Mouse (Mus musculus) left cerebral cortex, adult 2 months (tissue): ENCODE results near the gene Thada. TPM values are rescaled to one million over a fixed set of nuclear protein-coding genes. Genes with fewer than 3 reads are reported as not detected.

ENCODE experiments used
- DNase-seq, 2 experiments: peaks; one replicate each; pipeline ENCODE4 v3.0.0; 2021 to 2022; ENCODE audit warnings: low spot score in 2 of 2, mixed read lengths in 1 of 2; ENCODE audit errors: extremely low spot score in 1 of 2
- H3K27ac ChIP-seq: fragments of 200-600 bp; 2 replicates; pipeline ENCODE4 v1.8.1; 2022
- H3K4me3 ChIP-seq: fragments of 200-600 bp; 2 replicates; pipeline ENCODE4 v1.8.1; 2022
- CTCF ChIP-seq: fragments of 200-600 bp; IDR thresholded peaks from 2 replicates; pipeline ENCODE4 v1.8.1; 2022; ENCODE audit warnings: antibody characterized with exemption, mild to moderate bottlenecking, moderate library complexity
- intact Hi-C: fragments of 180-260 bp; cut with DNase I; formaldehyde crosslinking; loops from one replicate; pipeline ENCODE4 v1.15.1; 2025
- total RNA-seq, 2 experiments: library from RNA; stranded (reverse); gene quantifications; 2 replicates each; pipeline ENCODE4 v1.2.3; 2021

Gene Thada
- total RNA-seq, 2 experiments from 2014 or later = 13.8 to 15.9 TPM

DNA sequence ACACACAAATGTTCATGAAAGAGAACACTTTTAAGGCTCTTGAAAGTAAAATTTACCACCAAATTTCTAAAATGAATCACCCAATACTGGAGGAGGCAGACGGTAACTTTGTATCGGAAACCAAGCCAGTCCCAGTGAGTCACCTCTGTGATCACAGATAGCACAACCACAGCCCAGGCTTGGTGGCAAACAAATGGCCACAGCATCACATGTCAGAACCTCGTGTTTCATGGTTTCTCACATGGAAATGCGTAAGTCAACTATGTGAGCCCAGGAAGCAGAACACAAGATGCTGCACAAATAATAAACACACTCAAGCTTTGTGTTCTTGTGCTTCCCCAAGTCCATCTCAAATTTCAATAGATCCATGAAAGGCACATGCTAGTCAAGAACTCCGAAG lies 133.1 kb downstream of the Thada start:
- Histone ChIP-seq H3K27ac (no peak overlapping the region), H3K4me3 (no peak overlapping the region)
- DNase-seq = no peak
- no peak for TF ChIP-seq CTCF
- intact Hi-C loops = no loop called here

DNA sequence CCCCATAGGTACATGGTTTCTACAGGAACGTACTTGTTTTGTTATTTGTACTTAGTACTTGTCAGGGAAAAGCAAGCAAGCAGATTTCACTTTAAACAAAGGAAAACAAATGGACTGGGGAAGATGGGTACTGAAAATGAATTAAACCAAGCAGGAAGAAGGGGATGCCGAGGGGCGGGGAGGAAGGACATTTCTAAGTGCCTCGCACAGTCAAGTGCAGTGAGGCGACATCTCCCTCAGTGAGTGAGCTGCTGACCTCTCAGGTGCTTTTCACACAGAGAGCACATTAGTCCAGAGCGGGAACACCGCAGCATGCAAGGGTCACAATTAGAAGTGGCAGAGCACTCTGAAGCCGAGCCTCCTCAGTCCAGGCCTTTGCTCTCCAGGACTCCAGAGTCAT lies 135.0 kb downstream of the Thada start:
- Histone ChIP-seq H3K27ac (no peak overlapping the region), H3K4me3 (no peak overlapping the region)
- DNase-seq = no peak
- no peak for TF ChIP-seq CTCF
- intact Hi-C loops = no loop called here

DNA sequence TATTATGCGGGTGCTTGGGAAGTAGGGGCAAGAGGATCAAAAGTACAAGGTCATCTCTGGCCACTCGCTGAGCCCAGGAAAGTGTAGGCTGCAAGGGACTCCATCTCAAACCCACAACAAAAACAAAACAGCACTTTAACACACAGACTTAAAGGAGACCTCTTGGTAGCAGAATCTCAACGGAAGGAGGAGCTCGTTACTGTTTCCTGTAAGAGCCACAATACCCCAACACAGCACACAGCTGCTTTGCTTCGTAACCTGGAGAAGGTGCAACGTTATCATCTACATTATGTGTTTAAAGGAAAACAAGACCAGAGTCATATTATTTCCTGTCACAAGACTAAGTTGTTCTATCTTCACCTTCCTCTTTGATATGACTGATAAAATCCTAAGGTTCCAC lies 135.5 kb downstream of the Thada start:
- no peak for TF ChIP-seq CTCF
- Histone ChIP-seq H3K4me3 (no peak overlapping the region), H3K27ac (no peak overlapping the region)
- intact Hi-C loops = no loop called here
- no peak for DNase-seq

DNA sequence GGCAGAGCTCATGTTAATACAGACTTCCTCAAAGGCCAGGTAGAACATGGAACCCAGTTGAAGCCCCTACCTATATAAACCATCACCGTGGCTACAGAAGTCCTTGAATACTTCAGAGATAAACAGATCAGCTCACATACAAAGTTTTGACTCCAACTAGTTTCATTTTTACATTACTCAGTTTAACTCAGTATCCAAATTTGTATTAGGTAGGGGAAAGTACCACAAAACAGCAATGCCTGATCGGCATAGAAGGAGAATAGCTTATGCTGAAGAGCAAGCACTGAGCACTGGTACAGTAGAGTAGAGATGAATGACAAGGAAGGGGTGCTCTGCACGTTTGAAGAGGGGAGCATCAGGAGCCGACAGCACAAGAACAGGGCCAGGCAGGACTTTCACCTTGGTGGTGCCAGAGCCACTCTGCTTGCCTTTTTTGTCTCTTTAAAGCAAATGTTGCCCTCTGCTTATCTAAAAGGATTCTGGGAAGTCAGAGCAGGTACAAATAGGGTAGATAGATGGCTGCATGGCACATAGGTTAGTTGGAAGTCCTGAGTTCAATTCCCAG lies 136.0 kb downstream of the Thada start:
- Histone ChIP-seq H3K27ac (no peak overlapping the region), H3K4me3 (no peak overlapping the region)
- intact Hi-C loops = no loop called here
- no peak for DNase-seq
- TF ChIP-seq CTCF = no peak

DNA sequence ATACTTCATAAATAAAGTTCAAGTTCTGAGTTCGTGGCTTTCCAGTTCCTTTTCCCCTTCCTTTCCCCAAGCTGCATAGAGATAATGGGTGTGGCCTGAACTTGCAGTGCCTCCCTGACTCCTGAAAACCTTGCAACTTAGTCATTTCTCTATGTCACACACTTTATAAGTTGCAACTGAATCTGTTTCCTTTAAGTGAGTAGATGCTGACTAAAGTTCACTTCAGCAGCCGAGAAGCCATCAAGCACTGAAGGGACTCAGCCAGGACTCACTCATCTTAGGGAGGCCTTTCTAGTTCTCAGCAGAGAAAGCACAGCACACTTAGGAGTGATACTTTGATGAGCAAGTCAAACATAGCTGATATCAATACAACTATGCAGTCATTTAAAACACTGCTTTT lies 137.5 kb downstream of the Thada start:
- H3K27ac ChIP-seq = no peak overlapping the region
- no peak for TF ChIP-seq CTCF
- no peak for DNase-seq
- H3K4me3 ChIP-seq = no peak overlapping the region
- intact Hi-C loops = no loop called here

DNA sequence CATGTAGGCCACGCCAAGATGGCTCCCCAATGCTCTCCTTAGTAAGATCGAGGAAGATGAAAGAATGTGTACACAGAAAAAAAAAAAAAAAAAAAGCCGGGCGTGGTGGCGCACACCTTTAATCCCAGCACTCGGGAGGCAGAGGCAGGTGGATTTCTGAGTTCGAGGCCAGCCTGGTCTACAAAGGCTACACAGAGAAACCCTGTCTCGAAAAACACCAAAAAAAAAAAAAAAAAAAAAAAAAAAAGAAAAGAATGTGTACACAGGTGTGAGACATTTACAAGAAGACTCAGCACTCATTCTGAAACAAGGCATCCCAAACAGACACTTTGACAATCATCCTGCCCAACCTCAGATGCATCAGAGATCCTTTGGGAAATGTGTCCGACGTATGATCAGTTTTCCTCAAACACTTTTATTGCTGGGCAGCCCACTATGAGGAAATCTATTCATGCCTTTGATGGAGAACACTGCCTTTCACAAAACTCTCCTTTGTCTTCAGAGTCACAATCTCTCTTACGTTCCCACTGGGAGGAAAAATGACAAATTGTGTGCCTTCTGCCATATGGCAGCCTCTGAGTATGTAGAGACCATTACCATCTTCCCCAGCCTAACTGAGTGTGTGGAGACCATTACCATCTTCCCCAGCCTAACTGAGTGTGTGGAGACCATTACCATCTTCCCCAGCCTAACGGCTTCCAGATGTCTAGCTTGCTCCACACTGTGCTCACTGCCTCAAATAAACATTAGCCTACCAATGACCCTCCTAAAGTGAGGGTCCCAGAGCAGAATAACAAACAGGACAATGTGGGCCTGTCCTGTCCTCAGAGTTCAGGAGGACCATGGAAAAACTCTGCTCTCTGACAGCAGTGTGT lies 138.7 kb downstream of the Thada start:
- H3K27ac ChIP-seq = no peak overlapping the region
- no peak for DNase-seq
- no peak for TF ChIP-seq CTCF
- intact Hi-C loops = no loop called here
- no peak overlapping the region for H3K4me3 ChIP-seq

DNA sequence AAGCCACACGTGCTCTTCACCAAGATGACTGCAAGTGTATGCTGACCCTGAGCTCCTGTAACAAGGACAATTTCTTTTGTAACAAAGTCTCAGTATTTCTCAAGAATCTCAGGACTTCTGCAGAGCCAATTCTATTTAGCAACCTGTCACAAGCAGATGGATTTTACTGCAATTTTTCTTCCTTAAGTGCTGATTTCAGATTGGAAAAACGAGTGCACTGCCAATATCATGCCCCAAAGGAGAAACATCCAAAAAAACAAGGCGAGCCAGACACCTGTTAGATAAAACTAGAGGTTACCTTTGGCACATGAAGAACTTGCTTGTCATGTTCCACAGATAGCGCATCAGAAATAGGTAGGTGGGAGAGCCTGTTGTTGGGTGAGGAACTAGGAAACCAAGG lies 143.8 kb downstream of the Thada start:
- no peak for DNase-seq
- Histone ChIP-seq H3K4me3 (no peak overlapping the region), H3K27ac (peak overlapping the region; percentile 32; the same call in 1 of the 2 replicates)
- intact Hi-C loops = no loop called here
- no peak for TF ChIP-seq CTCF

DNA sequence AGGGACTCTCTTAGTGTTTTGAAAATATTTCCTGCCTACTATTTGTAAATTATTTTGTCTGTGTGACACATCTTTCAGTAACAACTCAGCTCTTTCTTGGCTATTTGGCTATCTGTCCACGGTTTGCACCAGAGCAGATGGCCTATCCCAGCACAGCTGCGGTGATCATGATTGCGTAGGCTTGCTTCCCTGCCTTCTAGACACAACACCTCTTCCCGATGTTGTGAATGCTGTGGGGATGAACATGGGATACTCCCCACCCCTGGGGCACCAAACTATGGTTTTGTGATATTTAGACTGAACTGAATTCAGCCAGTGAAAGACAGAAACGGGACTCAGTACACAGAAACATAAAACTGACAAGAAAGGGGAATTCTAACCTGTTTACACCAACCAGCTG lies 144.7 kb downstream of the Thada start:
- Histone ChIP-seq H3K27ac (peak overlapping the region; percentile 45; the same call in 1 of the 2 replicates), H3K4me3 (no peak overlapping the region)
- peak in 1 of 2 experiments; percentile 21 for DNase-seq
- intact Hi-C loops = loop anchor here (1.0 kb wide), 1 partner anchor 63 kb away; no protein-coding TSS in a partner anchor
- no peak for TF ChIP-seq CTCF

DNA sequence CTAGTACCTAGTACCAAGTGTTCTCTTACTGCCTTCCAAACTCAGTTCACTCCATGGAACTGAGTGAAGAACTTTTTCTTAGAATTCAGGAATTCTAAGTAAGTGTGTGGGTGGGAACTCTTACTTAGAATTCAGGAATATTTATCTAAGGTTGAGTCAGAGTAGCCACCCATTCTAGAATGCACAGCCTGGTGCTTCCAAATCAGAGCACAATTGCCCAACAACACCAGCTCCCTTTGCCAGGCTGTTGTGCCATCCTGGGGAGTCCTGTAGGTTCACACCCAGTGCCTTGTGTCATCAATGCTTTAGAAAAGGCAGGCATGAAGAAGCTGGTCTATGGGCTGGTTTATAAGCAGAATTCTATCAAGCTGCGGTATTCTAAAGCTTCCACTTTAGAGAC lies 145.4 kb downstream of the Thada start:
- no peak overlapping the region for H3K4me3 ChIP-seq
- peak in 1 of 2 experiments; percentile 23 for DNase-seq
- H3K27ac ChIP-seq = peak overlapping the region; percentile 36; the same call in 1 of the 2 replicates
- TF ChIP-seq CTCF = no peak
- intact Hi-C loops = no loop called here

DNA sequence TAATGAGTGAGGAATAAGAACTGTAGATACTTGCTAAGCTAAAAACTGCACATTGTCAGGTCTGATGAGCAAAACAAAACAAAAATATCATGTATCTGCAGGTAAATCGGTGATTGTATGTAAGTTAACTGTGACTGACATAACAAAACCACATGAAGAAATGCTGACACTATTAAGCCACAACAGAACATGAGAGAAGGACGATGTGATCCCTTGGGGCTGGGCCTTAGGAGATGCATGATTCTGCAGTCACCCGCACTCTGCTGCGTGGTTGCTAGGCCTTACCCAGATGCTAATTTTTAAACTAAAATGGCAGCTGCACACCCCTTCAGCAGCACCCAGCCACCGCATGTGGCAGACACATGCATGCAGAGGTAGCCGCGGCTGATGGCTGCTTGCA lies 151.7 kb downstream of the Thada start:
- intact Hi-C loops = no loop called here
- no peak for DNase-seq
- Histone ChIP-seq H3K4me3 (no peak overlapping the region), H3K27ac (no peak overlapping the region)
- TF ChIP-seq CTCF = no peak

DNA sequence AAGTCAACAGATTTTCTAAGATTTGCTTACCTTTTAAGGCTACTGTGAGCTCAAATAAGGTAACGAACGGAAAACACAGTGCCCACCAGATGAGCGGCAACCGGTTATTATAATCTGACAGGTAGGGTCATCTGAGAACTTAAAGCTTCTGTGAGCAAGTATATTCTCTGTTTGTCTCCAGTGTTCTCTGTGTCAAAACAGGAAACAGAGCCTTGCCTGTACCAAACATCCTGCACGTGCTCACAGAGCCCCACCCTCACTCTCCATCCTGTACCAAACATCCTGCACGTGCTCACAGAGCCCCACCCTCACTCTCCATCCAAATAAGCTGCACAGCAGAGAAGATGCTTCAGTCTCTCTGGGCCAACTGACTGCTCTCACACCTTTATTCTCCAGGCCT lies 152.5 kb downstream of the Thada start:
- no peak for DNase-seq
- Histone ChIP-seq H3K27ac (no peak overlapping the region), H3K4me3 (no peak overlapping the region)
- intact Hi-C loops = no loop called here
- TF ChIP-seq CTCF = no peak

DNA sequence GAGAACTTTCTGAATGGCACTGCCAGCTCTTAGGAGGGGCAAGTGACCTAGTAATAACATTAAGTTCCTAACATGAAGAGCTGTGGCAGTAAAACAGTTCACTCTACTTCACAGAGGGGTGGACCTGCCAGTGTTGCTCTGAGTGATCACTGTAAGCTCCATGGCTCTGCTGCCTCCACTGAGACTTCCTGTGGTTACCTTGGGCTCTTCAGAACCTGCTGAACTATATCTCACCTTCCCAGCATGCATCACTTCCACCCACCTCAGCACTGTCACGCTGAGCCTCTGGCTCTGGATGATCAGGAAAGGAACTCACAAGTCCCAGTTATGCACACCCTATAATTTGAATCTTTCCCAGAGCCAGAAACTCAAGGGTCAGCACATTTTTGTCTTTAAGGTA lies 159.9 kb downstream of the Thada start:
- no peak overlapping the region for H3K4me3 ChIP-seq
- DNase-seq = no peak
- H3K27ac ChIP-seq = no peak overlapping the region
- intact Hi-C loops = no loop called here
- no peak for TF ChIP-seq CTCF

DNA sequence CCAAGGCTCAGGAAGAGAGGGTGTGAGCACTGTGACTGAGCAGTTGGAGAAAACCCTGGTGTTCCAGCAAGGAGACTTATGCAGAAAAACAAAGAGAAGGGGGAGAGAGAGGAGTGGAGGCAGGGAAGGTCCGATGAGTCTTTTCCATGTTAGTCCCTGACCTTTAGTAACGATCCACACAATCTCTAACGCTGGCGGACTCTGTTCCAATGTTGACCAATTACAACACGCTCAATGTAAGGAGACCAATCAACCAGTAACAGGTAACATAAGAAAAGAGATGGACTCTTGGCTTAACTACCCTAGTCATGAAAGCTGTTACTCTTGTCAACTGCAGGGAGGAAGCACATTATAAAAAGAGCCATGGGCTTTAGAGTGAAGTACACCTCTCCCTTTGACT lies 160.9 kb downstream of the Thada start:
- no peak for TF ChIP-seq CTCF
- H3K4me3 ChIP-seq = no peak overlapping the region
- no peak overlapping the region for H3K27ac ChIP-seq
- intact Hi-C loops = no loop called here
- DNase-seq = no peak
